ENCODE assay signal across 9 mouse cellular contexts in the genomic region with DNA sequence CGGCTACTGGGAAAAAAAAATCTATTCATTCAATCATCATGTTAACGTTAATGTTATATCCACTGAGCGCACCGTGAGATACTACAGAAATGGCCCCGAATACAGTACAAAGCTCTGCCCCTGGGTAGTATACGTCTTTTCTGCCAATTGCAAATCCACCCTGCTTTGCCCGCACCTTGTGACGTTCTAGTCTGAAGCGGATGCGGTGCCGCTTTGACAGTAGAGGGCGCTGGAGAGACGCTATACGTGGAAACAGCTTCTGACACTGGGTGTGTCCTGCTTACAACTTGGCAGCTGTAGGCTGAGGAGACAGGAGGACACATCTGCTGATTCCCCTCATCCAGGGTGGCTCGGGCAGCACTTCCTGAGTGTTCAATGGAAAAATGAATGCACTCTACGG.
DNase-seq lines count a peak whose midpoint lies in the region; ATAC-seq and TF ChIP-seq lines count a peak whose summit lies in the region.
"Had no signal": no experiment of that assay in that cellular context is flagged by ENCODE, and none has a peak within 500 bp of the region (broad histone marks: within the 10 kb centered on the region; RNA-seq: fewer than 3 reads in every experiment).

No protein-coding gene starts in this region.

- 10% methylated on average over 16 of the region's 16 CpGs for WGBS in forebrain, embryonic 15.5 days
- 11% methylated on average over 16 of the region's 16 CpGs for WGBS in large intestine, adult 2 months
- WGBS in lung, adult 2 months: 8% methylated on average over 16 of the region's 16 CpGs

- H3K9me3 ChIP-seq in forebrain, embryonic 15.5 days: no peaks in the 10 kb centered on the region
- H3K9me3 ChIP-seq: liver, embryonic 15.5 days had no signal

- no peaks in the 10 kb centered on the region for H3K36me3 ChIP-seq in forebrain, embryonic 15.5 days
- H3K36me3 ChIP-seq: liver, embryonic 15.5 days had no signal

- peak overlapping the region; percentile 27 for H3K4me3 ChIP-seq in forebrain, embryonic 15.5 days
- no peak overlapping the region for H3K4me3 ChIP-seq in lung, adult 2 months (replicated peaks; ENCODE audit: extremely low read depth, low read depth, low read length)
- H3K4me3 ChIP-seq: liver, embryonic 15.5 days had no signal

- DNase-seq in ES-CJ7 (ENCODE audit: low read depth, low spot score): peak; percentile 94
- DNase-seq in cerebellum, adult 11 months: peak; percentile 29
- DNase-seq in heart, postnatal 14 days: peak; percentile 79 to 88
- DNase-seq in large intestine, adult 2 months (ENCODE audit: low read depth, low spot score): peak; percentile 54
- DNase-seq in lung, adult 2 months: peak; percentile 70
- DNase-seq in ovary, adult 18-20 months (ENCODE audit: low spot score): peak; percentile 56
- peak; percentile 71 for DNase-seq in thymus, postnatal 0 days (ENCODE audit: low spot score)

- no peaks in the 10 kb centered on the region for H3K4me1 ChIP-seq in forebrain, embryonic 15.5 days
- no peaks in the 10 kb centered on the region for H3K4me1 ChIP-seq in lung, adult 2 months (ENCODE audit: control insufficient read depth, insufficient read depth, low read length)
- H3K4me1 ChIP-seq: liver, embryonic 15.5 days had no signal

- H3K27me3 ChIP-seq in forebrain, embryonic 15.5 days: no peaks in the 10 kb centered on the region
- H3K27me3 ChIP-seq: liver, embryonic 15.5 days had no signal

- TF ChIP-seq CTCF in lung, adult 2 months (IDR thresholded peaks at IDR 0.05; ENCODE audit: insufficient read depth, low read length): peak; percentile 93

- no peak for TF ChIP-seq POLR2A in lung, adult 2 months (IDR thresholded peaks at IDR 0.05; ENCODE audit: borderline replicate concordance, extremely low read depth, low read depth, low read length)

- no peak overlapping the region for H3K27ac ChIP-seq in forebrain, embryonic 15.5 days (replicated peaks)
- H3K27ac ChIP-seq: liver, embryonic 15.5 days had no signal

- peak; percentile 86 for ATAC-seq in forebrain, embryonic 15.5 days (replicated peaks)

- H3K9ac ChIP-seq in forebrain, embryonic 15.5 days (replicated peaks): peak overlapping the region; percentile 26; the same call in 1 of the 2 replicates
- H3K9ac ChIP-seq: liver, embryonic 15.5 days had no signal

- peak overlapping the region; percentile 41 for H3K4me2 ChIP-seq in forebrain, embryonic 15.5 days (replicated peaks)
- H3K4me2 ChIP-seq: liver, embryonic 15.5 days had no signal

- intact Hi-C loops in heart, postnatal 14 days (cut with DNase I): no loop called here

Comparison
In these comparisons a context has a peak if more than half of its experiments do, and no peak if none do; other contexts are left out.
1. DNase-seq: peak in every context shown above with its lines; median percentile 94 in ES-CJ7; 84 in heart, postnatal 14 days; 71 in thymus, postnatal 0 days; 70 in lung, adult 2 months; 56 in ovary, adult 18-20 months; 54 in large intestine, adult 2 months; 29 in cerebellum, adult 11 months.